Mouse (Mus musculus): ENCODE results near the gene Rsrc1.

Gene Rsrc1

GRCm38 (mm10) chr3:66981101-66981661 lies at the start of gene Rsrc1:
Rsrc1 (plus strand) TSS chr3:66981390.
- no peak for DNase-seq (ENCODE audit: low spot score in 2 of 2)

- DNase-seq (ENCODE audit: low spot score in 2 of 2) = no peak
Observed at GRCm38 (mm10) chr3:66939675-66940074, 41.5 kb upstream of the Rsrc1 start.

- no peak for DNase-seq (ENCODE audit: low spot score in 2 of 2)
Observed at GRCm38 (mm10) chr3:66955126-66955525, 26.1 kb upstream of the Rsrc1 start.

GRCm38 (mm10) chr3:66959972-66960371 lies 21.2 kb upstream of the Rsrc1 start:
- no peak for DNase-seq (ENCODE audit: low spot score in 2 of 2)

GRCm38 (mm10) chr3:66964884-66965283 lies 16.3 kb upstream of the Rsrc1 start:
- DNase-seq (ENCODE audit: low spot score in 2 of 2) = no peak

GRCm38 (mm10) chr3:66967508-66967907 lies 13.7 kb upstream of the Rsrc1 start:
- no peak for DNase-seq (ENCODE audit: low spot score in 2 of 2)

GRCm38 (mm10) chr3:66970261-66970660 lies 10.9 kb upstream of the Rsrc1 start:
- DNase-seq (ENCODE audit: low spot score in 2 of 2) = no peak

GRCm38 (mm10) chr3:66970661-66971331 lies 10.4 kb upstream of the Rsrc1 start:
- no peak for DNase-seq (ENCODE audit: low spot score in 2 of 2)

GRCm38 (mm10) chr3:66972191-66972950 lies 8.8 kb upstream of the Rsrc1 start:
- DNase-seq (ENCODE audit: low spot score in 2 of 2) = no peak

GRCm38 (mm10) chr3:66973391-66973943 lies 7.7 kb upstream of the Rsrc1 start:
- no peak for DNase-seq (ENCODE audit: low spot score in 2 of 2)

GRCm38 (mm10) chr3:66974501-66974900 lies 6.7 kb upstream of the Rsrc1 start:
- no peak for DNase-seq (ENCODE audit: low spot score in 2 of 2)

- DNase-seq (ENCODE audit: low spot score in 2 of 2) = no peak
Observed at GRCm38 (mm10) chr3:66976889-66977615, 4.1 kb upstream of the Rsrc1 start.

- DNase-seq (ENCODE audit: low spot score in 2 of 2) = no peak
Observed at GRCm38 (mm10) chr3:66977811-66978456, 3.3 kb upstream of the Rsrc1 start.

GRCm38 (mm10) chr3:66978457-66979381 lies 2.5 kb upstream of the Rsrc1 start:
- no peak for DNase-seq (ENCODE audit: low spot score in 2 of 2)

- DNase-seq (ENCODE audit: low spot score in 2 of 2) = no peak
Observed at GRCm38 (mm10) chr3:66979491-66979890, 1.7 kb upstream of the Rsrc1 start.

- DNase-seq (ENCODE audit: low spot score in 2 of 2) = no peak
Observed at GRCm38 (mm10) chr3:66980111-66980975, 847 bp upstream of the Rsrc1 start.

- DNase-seq (ENCODE audit: low spot score in 2 of 2) = no peak
Observed at GRCm38 (mm10) chr3:66981706-66982105, 516 bp downstream of the Rsrc1 start, which contains the start of gene Shox2. Shox2 (minus strand) TSS chr3:66981771.

- DNase-seq (ENCODE audit: low spot score in 2 of 2) = no peak
Observed at GRCm38 (mm10) chr3:66982181-66982911, 1.2 kb downstream of the Rsrc1 start.

- DNase-seq (ENCODE audit: low spot score in 2 of 2) = no peak
Observed at GRCm38 (mm10) chr3:66983481-66983880, 2.3 kb downstream of the Rsrc1 start.

Data from frontal cortex, postnatal 25 days (tissue).